Mouse (Mus musculus): ENCODE results near the gene Arhgap24. TPM values are rescaled to one million over a fixed set of nuclear protein-coding genes. Genes with fewer than 3 reads are reported as not detected.

The Arhgap24 gene
- polyA plus RNA-seq, 2 experiments from 2014 or later: 1.1 to 1.6 TPM

- no peak for ATAC-seq
Measured at GRCm38 (mm10) chr5:102687673-102688072, 206.5 kb downstream of the Arhgap24 start.

GRCm38 (mm10) chr5:102692487-102692886 is 211.3 kb downstream of the Arhgap24 start:
- no peak for ATAC-seq

GRCm38 (mm10) chr5:102693192-102693591 is 212.0 kb downstream of the Arhgap24 start:
- ATAC-seq: no peak

GRCm38 (mm10) chr5:102693871-102694270 is 212.7 kb downstream of the Arhgap24 start:
- ATAC-seq: no peak

GRCm38 (mm10) chr5:102697784-102698183 is 216.6 kb downstream of the Arhgap24 start:
- ATAC-seq: no peak

GRCm38 (mm10) chr5:102698396-102698795 is 217.2 kb downstream of the Arhgap24 start:
- ATAC-seq: no peak

GRCm38 (mm10) chr5:102698891-102699290 is 217.7 kb downstream of the Arhgap24 start:
- ATAC-seq: no peak

GRCm38 (mm10) chr5:102702581-102702980 is 221.4 kb downstream of the Arhgap24 start:
- ATAC-seq: no peak

GRCm38 (mm10) chr5:102703325-102704099 is 222.3 kb downstream of the Arhgap24 start:
- peak; percentile 46 for ATAC-seq

GRCm38 (mm10) chr5:102705170-102705569 is 224.0 kb downstream of the Arhgap24 start:
- no peak for ATAC-seq

GRCm38 (mm10) chr5:102710336-102710735 is 229.1 kb downstream of the Arhgap24 start:
- ATAC-seq: no peak

- no peak for ATAC-seq
Measured at GRCm38 (mm10) chr5:102719368-102719972, 238.3 kb downstream of the Arhgap24 start.

GRCm38 (mm10) chr5:102723558-102723957 is 242.4 kb downstream of the Arhgap24 start:
- no peak for ATAC-seq

GRCm38 (mm10) chr5:102724813-102725348 is 243.7 kb downstream of the Arhgap24 start:
- no peak for ATAC-seq

- ATAC-seq: no peak
Measured at GRCm38 (mm10) chr5:102725365-102725764, 244.2 kb downstream of the Arhgap24 start.

GRCm38 (mm10) chr5:102726985-102727384 is 245.8 kb downstream of the Arhgap24 start:
- ATAC-seq: no peak

GRCm38 (mm10) chr5:102728531-102728930 is 247.3 kb downstream of the Arhgap24 start:
- ATAC-seq: no peak

GRCm38 (mm10) chr5:102729476-102729875 is 248.3 kb downstream of the Arhgap24 start:
- no peak for ATAC-seq

GRCm38 (mm10) chr5:102736131-102736530 is 254.9 kb downstream of the Arhgap24 start:
- no peak for ATAC-seq

- no peak for ATAC-seq
Measured at GRCm38 (mm10) chr5:102742554-102743255, 261.5 kb downstream of the Arhgap24 start.

- no peak for ATAC-seq
Measured at GRCm38 (mm10) chr5:102743436-102743835, 262.2 kb downstream of the Arhgap24 start.

GRCm38 (mm10) chr5:102744051-102744450 is 262.9 kb downstream of the Arhgap24 start:
- no peak for ATAC-seq

- no peak for ATAC-seq
Measured at GRCm38 (mm10) chr5:102748146-102748545, 267.0 kb downstream of the Arhgap24 start.
